Mouse (Mus musculus) C2C12 (cell line): ENCODE results near the gene Slc26a1.

Experiments used
- CEBPB ChIP-seq: IDR thresholded peaks from one replicate; pipeline ENCODE4 v1.6.1; 2011; ENCODE audit warnings: low read depth, mild to moderate bottlenecking, control low read depth, moderate library complexity
- CTCF ChIP-seq: IDR thresholded peaks from one replicate; pipeline ENCODE4 v1.5.1; 2011; ENCODE audit not compliant: control insufficient read depth, insufficient read depth, insufficient read length
- MAX ChIP-seq: IDR thresholded peaks from one replicate; pipeline ENCODE4 v1.6.1; 2011; ENCODE audit warnings: mild to moderate bottlenecking, control low read depth

DNA sequence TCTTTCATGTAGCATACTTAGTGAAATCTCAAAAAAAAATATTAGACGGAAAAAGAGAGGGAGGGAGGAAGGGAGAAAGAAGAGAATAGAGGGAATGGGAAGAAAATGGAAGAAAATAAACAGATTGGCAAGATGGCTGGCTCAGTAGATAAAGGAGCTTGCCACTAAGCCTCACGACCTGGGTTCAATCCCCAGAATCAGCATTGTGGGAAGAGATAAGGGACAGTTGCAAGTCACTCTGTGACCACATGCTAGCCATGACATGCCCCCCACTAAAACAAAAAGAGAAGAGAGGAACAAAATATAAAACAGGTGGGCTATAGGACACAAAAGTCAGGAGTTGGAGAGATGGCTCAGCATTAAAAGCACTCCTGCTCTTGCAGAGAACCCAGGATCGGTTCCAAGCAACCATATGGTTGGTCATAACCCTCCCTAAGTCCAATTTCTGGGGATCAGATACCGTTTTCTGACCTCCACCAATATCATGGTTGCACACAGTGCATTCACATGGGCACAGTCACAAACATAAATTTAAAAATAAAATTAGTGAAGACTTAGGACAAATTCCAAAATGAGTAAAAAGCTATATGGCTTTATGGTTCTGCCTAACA lies 49.2 kb downstream of the Slc26a1 start:
- no peak for TF ChIP-seq CTCF
- no peak for TF ChIP-seq CEBPB
- TF ChIP-seq MAX, result no peak
